ENCODE assay signal across 8 mouse cellular contexts in genomic region chr15:25805336-25806110, GRCm38 (mm10). TPM values are rescaled to one million over a fixed set of nuclear protein-coding genes. Genes with fewer than 3 reads are reported as not detected.
A peak's percentile ranks its signal among the peaks of the same experiment; 100 is the strongest.
DNase-seq lines count a peak whose midpoint lies in the region; ATAC-seq lines count a peak whose summit lies in the region.

No protein-coding gene starts in this region.

- H3K9ac ChIP-seq in intestine, embryonic 16.5 days (ENCODE audit: low read depth, low read length), result no peak overlapping the region
- H3K9ac ChIP-seq in midbrain, embryonic 15.5 days, result no peak overlapping the region

- H3K4me3 ChIP-seq in intestine, embryonic 16.5 days (ENCODE audit: low read length), result no peak overlapping the region
- no peak overlapping the region for H3K4me3 ChIP-seq in limb, embryonic 10.5 days
- H3K4me3 ChIP-seq in midbrain, embryonic 15.5 days, result no peak overlapping the region

- no peaks in the 10 kb centered on the region for H3K9me3 ChIP-seq in intestine, embryonic 16.5 days (ENCODE audit: control insufficient read depth, low read length)
- no peaks in the 10 kb centered on the region for H3K9me3 ChIP-seq in limb, embryonic 10.5 days (replicated peaks)
- no peaks in the 10 kb centered on the region for H3K9me3 ChIP-seq in midbrain, embryonic 15.5 days

- no peak overlapping the region for H3K4me2 ChIP-seq in intestine, embryonic 16.5 days (ENCODE audit: low read depth, low read length)
- H3K4me2 ChIP-seq in midbrain, embryonic 15.5 days, result no peak overlapping the region

- no peak overlapping the region for H3K27ac ChIP-seq in intestine, embryonic 16.5 days (ENCODE audit: low read length)
- H3K27ac ChIP-seq in limb, embryonic 10.5 days, result no peak overlapping the region
- H3K27ac ChIP-seq in midbrain, embryonic 15.5 days, result no peak overlapping the region

- no peaks in the 10 kb centered on the region for H3K27me3 ChIP-seq in intestine, embryonic 16.5 days (replicated peaks; ENCODE audit: control insufficient read depth, insufficient read depth, low read length)
- H3K27me3 ChIP-seq in limb, embryonic 10.5 days (ENCODE audit: low read depth, poor library complexity, severe bottlenecking), result no peaks in the 10 kb centered on the region
- H3K27me3 ChIP-seq in midbrain, embryonic 15.5 days (replicated peaks), result no peaks in the 10 kb centered on the region

- DNase-seq in ovary, postnatal 10 days (ENCODE audit: low spot score), result peak; percentile 49
- DNase-seq in ovary, adult 18-20 months (ENCODE audit: low spot score), result no peak
- peak; percentile 84 to 88 for DNase-seq in cerebellum, postnatal 25 days
- peak; percentile 80 for DNase-seq in gastrocnemius, postnatal 10 days
- peak; percentile 80 for DNase-seq in limb, embryonic 10.5 days (ENCODE audit: low spot score)
- peak; percentile 29 for DNase-seq in spleen, adult 12 weeks (ENCODE audit: low spot score)

- ATAC-seq in intestine, embryonic 16.5 days, result peak; percentile 59
- peak; percentile 75 for ATAC-seq in midbrain, embryonic 15.5 days (replicated peaks)

- peaks cover 7% of the 10 kb centered on the region; the same call in 1 of the 2 replicates for H3K36me3 ChIP-seq in intestine, embryonic 16.5 days (ENCODE audit: control insufficient read depth, insufficient read depth, low read length)
- H3K36me3 ChIP-seq in limb, embryonic 10.5 days, result peaks cover 100% of the 10 kb centered on the region
- H3K36me3 ChIP-seq in midbrain, embryonic 15.5 days (replicated peaks), result 0 out of 2 replicates have a peak, but pooled peaks cover 7% of the 10 kb centered on the region

- WGBS in intestine, embryonic 16.5 days, result 83% methylated on average over 21 of the region's 21 CpGs
- WGBS in limb, embryonic 10.5 days, result 86% methylated on average over 21 of the region's 21 CpGs
- WGBS in midbrain, embryonic 15.5 days, result 84% methylated on average over 21 of the region's 21 CpGs

- H3K4me1 ChIP-seq in intestine, embryonic 16.5 days (ENCODE audit: control insufficient read depth, insufficient read depth, low read length), result no peaks in the 10 kb centered on the region
- no peaks in the 10 kb centered on the region; the same call in 1 of the 2 replicates for H3K4me1 ChIP-seq in limb, embryonic 10.5 days
- H3K4me1 ChIP-seq in midbrain, embryonic 15.5 days, result no peaks in the 10 kb centered on the region

RNA-seq across cellular contexts. Expression of gene Retreg1, which starts 37.5 kb away (rescaled TPM):
- total RNA-seq in gastrocnemius, postnatal 10 days (2021), result 100 to 1,000 TPM; 114 to 115 TPM
- 13.4 and 16.0 TPM in 2 replicates for polyA plus RNA-seq in intestine, embryonic 16.5 days (2015; fragmentation: Nextera tagmentation; extraction: Ambion mirVana)
- 1.2 and 1.9 TPM in 2 replicates for polyA plus RNA-seq in limb, embryonic 10.5 days (2016; fragmentation: Nextera tagmentation; extraction: Ambion mirVana)
- 12.5 and 12.6 TPM in 2 replicates for polyA plus RNA-seq in midbrain, embryonic 15.5 days (2015; fragmentation: Nextera tagmentation; extraction: Ambion mirVana)
